Mouse (Mus musculus): Measurements from ENCODE around the gene Ppp2r3d. TPM values are rescaled to one million over a fixed set of nuclear protein-coding genes. Genes with fewer than 3 reads are reported as not detected.

The Ppp2r3d gene
- polyA plus RNA-seq, 1 experiment from 2014 or later, result 131 TPM

DNA sequence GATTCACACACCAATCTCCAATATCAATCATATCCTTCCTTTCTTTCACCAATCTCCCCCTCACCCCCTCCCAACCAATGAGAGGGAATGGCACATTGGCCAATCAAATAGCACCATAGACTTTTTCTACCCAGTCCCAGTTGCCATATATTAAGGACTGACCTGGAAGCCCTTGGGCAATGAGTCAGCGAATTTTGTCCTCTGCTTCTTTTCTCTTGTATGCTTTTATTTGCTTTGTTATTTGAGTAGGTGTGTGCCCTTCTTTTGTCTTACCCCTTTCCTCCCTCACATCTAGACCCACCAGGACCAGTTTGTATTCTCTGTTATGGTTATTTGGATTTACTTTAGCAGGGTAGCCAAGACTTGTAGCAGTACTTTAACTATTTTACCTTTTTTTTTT lies 68.1 kb downstream of the Ppp2r3d start:
- WGBS, result 45% methylated on average over 1 of the region's 1 CpGs
- no peak overlapping the region for H3K27ac ChIP-seq (replicated peaks in 1 of 2; ENCODE audit: control insufficient read depth in 1 of 2, insufficient read depth in 1 of 2, low read depth in 2 of 2, low read length in 2 of 2)
- no peak overlapping the region for H3K4me2 ChIP-seq (ENCODE audit: low read length)
- H3K27me3 ChIP-seq (ENCODE audit: control insufficient read depth, insufficient read depth, low read length), result no peaks in the 10 kb centered on the region
- no peak for ATAC-seq (ENCODE audit: insufficient number of reproducible peaks, insufficient read depth, low FRiP score, low read depth)
- H3K4me1 ChIP-seq (ENCODE audit: control insufficient read depth in 2 of 2, insufficient read depth in 2 of 2, low read length in 2 of 2), result no peaks in the 10 kb centered on the region
- no peaks in the 10 kb centered on the region for H3K9me3 ChIP-seq (ENCODE audit: control insufficient read depth, low read length)
- H3K9ac ChIP-seq (ENCODE audit: low read length), result no peak overlapping the region
- H3K4me3 ChIP-seq (ENCODE audit: control insufficient read depth in 1 of 2, insufficient read depth in 1 of 2, low read depth in 1 of 2, low read length in 2 of 2), result no peak overlapping the region
- no peaks in the 10 kb centered on the region for H3K36me3 ChIP-seq (ENCODE audit: control insufficient read depth, insufficient read depth, low read length)

Other genes with a start within 250 kb of the Ppp2r3d start
- 8.5 and 9.5 TPM in 2 replicates for gene 2010315B03Rik, start 164.2 kb downstream of the Ppp2r3d start, polyA plus RNA-seq (2014; fragmentation: Nextera tagmentation; extraction: Ambion mirVana)
- gene Gm21836, start 16.9 kb upstream of the Ppp2r3d start, polyA plus RNA-seq (2014; fragmentation: Nextera tagmentation; extraction: Ambion mirVana), result not detected in 2 replicates